Mouse (Mus musculus) kidney, adult 2 months (tissue): ENCODE data around the gene Nav1.

Experiments
- CTCF ChIP-seq: fragments of 200-500 bp; conservative IDR thresholded peaks from 2 replicates; pipeline ENCODE4 v1.5.1; 2011; ENCODE audit warnings: low read depth, mild to moderate bottlenecking, control low read depth, low read length, moderate library complexity, mixed read lengths; ENCODE audit not compliant: insufficient read depth, insufficient read length
- POLR2A ChIP-seq: fragments of 200-500 bp; IDR thresholded peaks from one replicate; pipeline ENCODE4 v1.6.1; 2011; ENCODE audit warnings: low read depth, low read length, control low read depth

DNA sequence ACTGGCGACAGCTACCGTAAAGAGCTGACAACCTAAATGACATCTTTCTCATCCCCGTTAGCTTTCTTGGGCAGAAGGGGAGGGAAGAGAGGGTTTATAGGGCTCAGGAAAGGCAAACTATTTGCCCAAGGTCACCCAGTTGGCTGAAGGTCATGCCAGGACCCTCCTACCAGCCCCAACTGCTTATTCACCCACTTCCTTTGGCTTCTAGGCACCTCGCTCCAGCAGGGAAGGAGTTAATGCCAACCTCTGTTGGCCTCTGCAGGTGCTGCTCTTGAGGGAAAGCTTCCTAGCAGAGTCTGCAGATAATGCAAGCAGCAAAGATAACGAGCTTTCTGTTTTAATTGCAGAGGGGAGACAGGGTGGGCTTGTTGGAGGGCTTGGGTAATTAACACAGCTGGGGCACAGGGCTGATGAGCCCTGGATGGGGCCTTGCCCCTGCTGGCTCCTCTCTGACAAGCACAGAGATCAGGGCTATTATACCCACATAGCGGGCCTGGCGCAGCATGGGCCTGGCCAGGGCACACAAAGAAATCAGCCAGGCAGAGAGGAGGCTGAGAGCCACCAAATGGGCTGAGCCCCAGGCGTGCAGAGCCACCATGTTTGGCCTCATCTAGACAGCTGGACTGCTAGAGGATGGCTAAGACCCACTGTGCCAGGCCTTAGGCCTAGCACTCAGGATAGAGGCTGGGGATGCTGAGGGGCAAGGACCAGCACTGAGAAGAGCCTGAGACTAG lies 38.5 kb upstream of the Nav1 start:
- TF ChIP-seq POLR2A (no peak), CTCF (no peak)
